Mouse (Mus musculus) liver, embryonic 14.5 days (tissue): ENCODE results near the gene Slc39a5. TPM values are rescaled to one million over a fixed set of nuclear protein-coding genes. Genes with fewer than 3 reads are reported as not detected.

Experiments used
- ATAC-seq: fragments of 200-750 bp; cut with Nextera tagmentation; 2 replicates; pipeline ENCODE4 v1.8.0; 2017; ENCODE audit warnings: moderate number of reproducible peaks, mild to moderate bottlenecking, moderate library complexity; ENCODE audit not compliant: insufficient read depth
- DNase-seq, 3 experiments: peaks; one replicate each; pipeline ENCODE4 v3.0.0-alpha.2; 2012 to 2013; ENCODE audit warnings: low read depth in 3 of 3, low spot score in 3 of 3
- H3K27ac ChIP-seq: fragments of 300-500 bp; sonication (generic); 2 replicates; pipeline ENCODE4 v1.5.1; 2014; ENCODE audit warnings: moderate library complexity, mild to moderate bottlenecking, control low read depth, inconsistent platforms
- H3K27me3 ChIP-seq: fragments of 300-500 bp; sonication (generic); 2 replicates; pipeline ENCODE4 v1.6.1; 2014; ENCODE audit warnings: mild to moderate bottlenecking, low read length, moderate library complexity; ENCODE audit not compliant: control insufficient read depth, insufficient read depth
- H3K36me3 ChIP-seq: fragments of 300-500 bp; sonication (generic); replicated peaks from 2 replicates; pipeline ENCODE4 v1.6.1; 2014; ENCODE audit warnings: low read depth; ENCODE audit not compliant: control insufficient read depth, insufficient read depth
- H3K4me1 ChIP-seq, 2 experiments: fragments of 200-500 bp in 1 of 2; fragments of 300-500 bp in 1 of 2; sonication (generic) in 1 of 2; replicated peaks; 2 replicates each; pipeline ENCODE4 v1.6.1; 2012 to 2014; ENCODE audit warnings: antibody characterized with exemption in 1 of 2, inconsistent platforms in 1 of 2, low read length in 1 of 2; ENCODE audit not compliant: control insufficient read depth in 2 of 2, insufficient read depth in 2 of 2
- H3K4me2 ChIP-seq: fragments of 300-500 bp; sonication (generic); 2 replicates; pipeline ENCODE4 v1.6.1; 2014; ENCODE audit warnings: low read depth, mild to moderate bottlenecking, control low read depth, moderate library complexity
- H3K4me3 ChIP-seq, 2 experiments: fragments of 200-500 bp in 1 of 2; fragments of 300-500 bp in 1 of 2; sonication (generic) in 1 of 2; 2 replicates each; pipeline ENCODE4 v1.5.1; 2012 to 2014; ENCODE audit warnings: low read depth in 2 of 2, low read length in 2 of 2, mild to moderate bottlenecking in 2 of 2, control low read depth in 1 of 2, inconsistent platforms in 1 of 2, moderate library complexity in 1 of 2; ENCODE audit not compliant: insufficient read depth in 1 of 2
- H3K9ac ChIP-seq: fragments of 300-500 bp; sonication (generic); replicated peaks from 2 replicates; pipeline ENCODE4 v1.6.1; 2014; ENCODE audit warnings: mild to moderate bottlenecking, control low read depth, moderate library complexity
- H3K9me3 ChIP-seq: fragments of 300-500 bp; sonication (generic); 2 replicates; pipeline ENCODE4 v1.6.1; 2016; ENCODE audit warnings: low read length, mixed read lengths; ENCODE audit not compliant: control insufficient read depth
- CTCF ChIP-seq: IDR thresholded peaks from 2 replicates; pipeline ENCODE4 v1.5.1; 2016; ENCODE audit warnings: antibody characterized with exemption, low read depth, control low read depth
- EP300 ChIP-seq: IDR thresholded peaks from 2 replicates; pipeline ENCODE4 v1.6.1; 2016; ENCODE audit warnings: antibody characterized with exemption, low read depth
- WGBS: fragments of 180-500 bp; shearing (Covaris S2); extraction: QIAGEN DNeasy Blood & Tissue Kit; methylation state at CpG from one replicate; pipeline ENCODE4 v1.1.7; 2014; ENCODE audit not compliant: insufficient replicate concordance; 5-methylcytosine and 5-hydroxymethylcytosine counted together
- polyA plus RNA-seq, 2 experiments: library from polyadenylated mRNA; depleted of rRNA in 1 of 2; stranded (reverse) in 1 of 2; unstranded in 1 of 2; fragments of >200 nt; fragmentation: Nextera tagmentation in 1 of 2; extraction: Ambion mirVana in 1 of 2; gene quantifications; 2 replicates each; pipeline versions ENCODE4 v1.2.1 to v1.2.3; 2012 to 2014

Slc39a5 gene
- polyA plus RNA-seq, 2 experiments: 33.0 to 37.6 TPM

DNA sequence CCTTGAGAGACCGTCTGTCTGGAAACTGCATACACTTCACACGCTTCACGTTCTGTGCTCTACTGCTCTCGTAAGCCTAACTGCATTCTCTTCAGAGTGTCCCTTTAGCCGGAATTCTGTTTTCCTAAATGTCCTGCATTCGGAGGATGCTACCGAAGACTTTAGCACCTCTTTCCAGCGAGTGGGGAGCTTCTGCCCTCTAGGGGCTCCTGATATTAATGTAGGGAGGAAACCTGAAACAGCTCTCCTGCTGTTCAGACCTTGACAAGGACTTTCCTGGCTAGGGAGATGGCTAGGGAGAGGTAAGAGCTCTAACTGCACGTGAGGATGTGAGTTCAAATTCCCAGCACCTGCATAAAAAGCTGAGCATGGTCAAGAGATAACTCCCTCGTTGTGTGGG, 39.4 kb upstream of the Slc39a5 start:
- 59% methylated on average over 10 of the region's 10 CpGs for WGBS
- DNase-seq: no peak

DNA sequence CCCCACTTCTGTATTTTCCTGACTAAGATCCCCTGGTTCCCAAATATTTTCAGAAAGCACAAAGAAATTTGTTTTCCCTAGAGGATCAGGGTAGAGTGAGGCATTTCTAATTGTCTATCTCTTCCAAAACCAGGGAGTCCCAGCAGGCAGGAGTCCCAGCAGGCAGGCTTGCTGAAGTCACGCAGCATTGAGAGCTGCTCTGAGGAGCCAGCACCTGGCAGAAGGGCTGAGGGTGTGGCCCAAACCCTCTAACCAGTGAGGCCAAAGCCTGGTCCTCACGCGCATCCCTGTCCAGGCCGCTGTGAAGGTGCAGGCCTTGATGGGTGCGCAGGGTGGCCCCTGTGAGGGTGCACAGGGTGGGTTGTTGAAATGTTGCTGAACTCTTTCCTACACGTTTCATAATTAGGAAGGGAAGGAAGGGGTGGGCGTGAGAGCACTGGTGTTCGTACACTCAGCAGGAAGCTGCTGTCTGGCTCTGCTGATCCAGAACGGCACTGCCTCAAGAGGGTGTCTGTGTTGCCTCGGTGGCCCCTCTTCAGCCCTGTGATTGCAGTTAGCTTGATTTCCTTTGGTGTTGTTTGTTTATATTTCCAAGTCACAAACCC, 37.7 kb upstream of the Slc39a5 start:
- H3K27me3 ChIP-seq: no peaks in the 10 kb centered on the region
- no peak for DNase-seq
- WGBS: 64% methylated on average over 10 of the region's 10 CpGs
- no peak overlapping the region for H3K27ac ChIP-seq
- H3K4me1 ChIP-seq: no peaks in the 10 kb centered on the region
- TF ChIP-seq CTCF: no peak
- no peak for TF ChIP-seq EP300
- H3K4me2 ChIP-seq: no peak overlapping the region
- no peak overlapping the region for H3K4me3 ChIP-seq
- no peak for ATAC-seq
- H3K9ac ChIP-seq: no peak overlapping the region
- no peaks in the 10 kb centered on the region for H3K9me3 ChIP-seq
- H3K36me3 ChIP-seq: peaks cover 13% of the 10 kb centered on the region

More for the DNA sequence above, 39.4 kb upstream of the Slc39a5 start:
- Histone ChIP-seq H3K4me2 (no peak overlapping the region), H3K9ac (no peak overlapping the region), H3K27me3 (no peaks in the 10 kb centered on the region), H3K36me3 (peaks cover 12% of the 10 kb centered on the region), H3K27ac (no peak overlapping the region), H3K9me3 (no peaks in the 10 kb centered on the region), H3K4me3 (no peak overlapping the region), H3K4me1 (no peaks in the 10 kb centered on the region)
- ATAC-seq: no peak
- TF ChIP-seq EP300 (no peak), CTCF (peak; percentile 50)

DNA sequence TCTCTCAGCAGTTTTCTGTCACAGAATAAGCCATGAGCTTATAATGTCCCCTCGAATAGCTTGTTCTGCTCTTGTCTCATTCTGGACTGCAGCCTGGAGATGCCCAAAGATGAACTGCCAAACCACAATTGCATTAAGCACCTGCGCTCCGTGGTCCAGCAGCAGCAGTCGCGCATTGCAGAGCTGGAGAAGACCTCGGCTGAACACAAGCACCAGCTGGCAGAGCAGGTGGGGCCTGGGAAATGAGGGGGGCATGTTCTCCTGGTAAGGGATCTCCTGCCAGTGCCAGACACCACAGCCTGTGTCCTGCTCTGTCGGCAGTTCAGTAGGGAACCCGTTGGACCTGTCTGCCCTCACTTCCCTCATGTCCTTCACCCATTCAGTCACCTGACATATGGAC, 35.3 kb upstream of the Slc39a5 start:
- Histone ChIP-seq H3K9ac (no peak overlapping the region), H3K4me2 (no peak overlapping the region), H3K4me1 (no peaks in the 10 kb centered on the region), H3K9me3 (no peaks in the 10 kb centered on the region), H3K27me3 (no peaks in the 10 kb centered on the region), H3K4me3 (no peak overlapping the region), H3K27ac (no peak overlapping the region), H3K36me3 (peaks cover 13% of the 10 kb centered on the region)
- TF ChIP-seq CTCF (no peak), EP300 (no peak)
- WGBS: 84% methylated on average over 8 of the region's 8 CpGs
- no peak for ATAC-seq
- no peak for DNase-seq

DNA sequence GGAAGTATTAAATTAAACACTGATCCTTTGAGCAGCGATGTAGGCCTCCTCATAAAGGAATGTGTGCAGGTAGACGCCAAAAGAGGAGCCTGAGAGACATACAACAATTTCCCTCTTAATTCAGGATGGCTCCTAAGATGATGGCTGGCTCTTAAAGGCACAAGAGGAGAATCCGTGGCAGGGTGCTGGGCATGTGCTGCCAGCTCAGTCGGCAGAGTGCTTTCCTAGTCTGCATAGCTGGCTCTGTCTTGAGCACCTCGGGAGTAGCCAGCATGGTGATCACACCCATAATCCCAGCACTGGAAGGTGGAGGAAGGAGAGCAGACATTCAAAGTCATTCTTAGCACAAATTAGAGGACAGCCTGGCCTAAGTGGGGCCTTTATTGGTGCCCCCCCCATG, 34.8 kb upstream of the Slc39a5 start:
- Histone ChIP-seq H3K4me2 (no peak overlapping the region), H3K36me3 (peaks cover 13% of the 10 kb centered on the region), H3K27me3 (no peaks in the 10 kb centered on the region), H3K4me1 (no peaks in the 10 kb centered on the region), H3K4me3 (no peak overlapping the region), H3K9ac (no peak overlapping the region), H3K9me3 (no peaks in the 10 kb centered on the region), H3K27ac (no peak overlapping the region)
- ATAC-seq (no peak), DNase-seq (no peak)
- 76% methylated on average over 5 of the region's 5 CpGs for WGBS
- TF ChIP-seq EP300: no peak

- TF ChIP-seq EP300: no peak
- no peak for TF ChIP-seq CTCF
- Histone ChIP-seq H3K36me3 (peaks cover 13% of the 10 kb centered on the region), H3K9ac (no peak overlapping the region), H3K4me1 (no peaks in the 10 kb centered on the region), H3K9me3 (no peaks in the 10 kb centered on the region), H3K4me3 (no peak overlapping the region), H3K27ac (no peak overlapping the region), H3K27me3 (no peaks in the 10 kb centered on the region), H3K4me2 (no peak overlapping the region)
- 86% methylated on average over 17 of the region's 17 CpGs for WGBS
- no peak for ATAC-seq
- no peak for DNase-seq
These were observed 34.3 kb upstream of the Slc39a5 start for GRCm38 (mm10) chr10:128435186-128435823.
